Mouse (Mus musculus) cerebellum, adult (tissue): ENCODE data around the gene Gmfg.

ENCODE experiments used
- ATAC-seq: cut with Nextera tagmentation; 2 replicates; pipeline ENCODE4 v1.9.2; 2017; ENCODE audit warnings: mild to moderate bottlenecking, moderate library complexity, mixed read lengths; ENCODE audit not compliant: insufficient number of reproducible peaks, low FRiP score, low TSS enrichment

Gmfg gene

GRCm38 (mm10) chr7:28436932-28437570 lies at the start of gene Gmfg:
Gene Gmfg, plus strand, starts transcription at chr7:28437447.
- peak; percentile 21 for ATAC-seq

GRCm38 (mm10) chr7:28390331-28390730 lies 46.9 kb upstream of the Gmfg start:
- no peak for ATAC-seq

- ATAC-seq, result peak; percentile 98
Observed at GRCm38 (mm10) chr7:28392429-28393271, 44.6 kb upstream of the Gmfg start, which contains the start of the genes Med29 and Paf1. Gene Med29, minus strand, starts transcription at chr7:28392708. Gene Paf1, plus strand, starts transcription at chr7:28392951.

- no peak for ATAC-seq
Observed at GRCm38 (mm10) chr7:28393272-28393951, 43.8 kb upstream of the Gmfg start.

GRCm38 (mm10) chr7:28395425-28395824 lies 41.8 kb upstream of the Gmfg start:
- ATAC-seq, result no peak

- no peak for ATAC-seq
Observed at GRCm38 (mm10) chr7:28398000-28398399, 39.2 kb upstream of the Gmfg start.

- ATAC-seq, result no peak
Observed at GRCm38 (mm10) chr7:28398696-28399340, 38.4 kb upstream of the Gmfg start.

GRCm38 (mm10) chr7:28401030-28401429 lies 36.2 kb upstream of the Gmfg start:
- no peak for ATAC-seq

GRCm38 (mm10) chr7:28401942-28402341 lies 35.3 kb upstream of the Gmfg start:
- no peak for ATAC-seq

GRCm38 (mm10) chr7:28410841-28411475 lies 26.3 kb upstream of the Gmfg start:
- no peak for ATAC-seq

- ATAC-seq, result no peak
Observed at GRCm38 (mm10) chr7:28412826-28413225, 24.4 kb upstream of the Gmfg start.

- ATAC-seq, result no peak
Observed at GRCm38 (mm10) chr7:28417368-28417767, 19.9 kb upstream of the Gmfg start.

GRCm38 (mm10) chr7:28418096-28418670 lies 19.1 kb upstream of the Gmfg start:
- no peak for ATAC-seq

GRCm38 (mm10) chr7:28419416-28419815 lies 17.8 kb upstream of the Gmfg start:
- ATAC-seq, result no peak

- no peak for ATAC-seq
Observed at GRCm38 (mm10) chr7:28423018-28423417, 14.2 kb upstream of the Gmfg start.

- ATAC-seq, result no peak
Observed at GRCm38 (mm10) chr7:28427738-28428137, 9.5 kb upstream of the Gmfg start.

GRCm38 (mm10) chr7:28430512-28430911 lies 6.7 kb upstream of the Gmfg start:
- no peak for ATAC-seq

GRCm38 (mm10) chr7:28432252-28432651 lies 5.0 kb upstream of the Gmfg start:
- ATAC-seq, result no peak

GRCm38 (mm10) chr7:28435660-28436259 lies 1.5 kb upstream of the Gmfg start:
- no peak for ATAC-seq
